Mouse (Mus musculus): ENCODE measurements around the gene Syde2. TPM values are rescaled to one million over a fixed set of nuclear protein-coding genes. Genes with fewer than 3 reads are reported as not detected.
"Not testable (repeated sequence)": the region's sequence is repeated elsewhere in the genome, so short reads cannot be mapped to it uniquely, and the experiment has no call there.

Syde2 gene
- polyA plus RNA-seq, 1 experiment from 2014 or later, result 0.68 TPM

DNA sequence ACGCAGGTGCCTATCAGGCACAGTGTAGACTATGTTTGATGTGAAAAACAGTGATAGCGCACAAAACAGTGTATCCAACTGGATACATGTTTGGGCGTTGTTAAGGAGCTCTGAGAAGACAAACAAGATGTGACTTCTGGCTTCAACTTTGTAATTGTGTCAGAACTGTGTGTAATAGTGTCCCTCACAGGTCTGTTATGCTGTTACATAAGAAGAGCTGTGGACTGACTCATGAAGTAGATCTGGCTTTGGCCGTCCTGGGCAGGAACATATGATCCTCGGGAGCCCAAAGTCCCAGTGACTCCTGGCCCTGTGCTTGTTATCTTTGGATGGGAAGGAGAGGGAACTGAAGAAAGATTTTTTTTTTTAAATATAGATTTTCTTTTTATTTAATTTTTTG lies 7.8 kb downstream of the Syde2 start:
- Histone ChIP-seq H3K27ac (ENCODE audit: low read length) (no peak overlapping the region), H3K4me3 (ENCODE audit: low read depth, low read length) (no peak overlapping the region), H3K9me3 (replicated peaks; ENCODE audit: control insufficient read depth, low read length, poor library complexity, severe bottlenecking) (no peaks in the 10 kb centered on the region), H3K9ac (ENCODE audit: low read depth, low read length) (no peak overlapping the region), H3K4me2 (ENCODE audit: low read length) (no peak overlapping the region), H3K4me1 (ENCODE audit: control insufficient read depth, insufficient read depth, low read length) (no peaks in the 10 kb centered on the region), H3K27me3 (ENCODE audit: control insufficient read depth, insufficient read depth, low read depth, low read length) (no peaks in the 10 kb centered on the region), H3K36me3 (ENCODE audit: control insufficient read depth, insufficient read depth, low read length) (0 out of 2 replicates have a peak, but pooled peaks cover 5% of the 10 kb centered on the region)
- ATAC-seq, result no peak
- 93% methylated on average over 5 of the region's 5 CpGs for WGBS

- not testable (repeated sequence) for H3K9ac ChIP-seq (ENCODE audit: low read depth, low read length); H3K9me3 ChIP-seq (replicated peaks; ENCODE audit: control insufficient read depth, low read length, poor library complexity, severe bottlenecking); H3K36me3 ChIP-seq (ENCODE audit: control insufficient read depth, insufficient read depth, low read length); H3K27ac ChIP-seq (ENCODE audit: low read length); H3K4me2 ChIP-seq (ENCODE audit: low read length); H3K4me3 ChIP-seq (ENCODE audit: low read depth, low read length); H3K27me3 ChIP-seq (ENCODE audit: control insufficient read depth, insufficient read depth, low read depth, low read length); H3K4me1 ChIP-seq (ENCODE audit: control insufficient read depth, insufficient read depth, low read length); ATAC-seq
- 81% methylated on average over 4 of the region's 5 CpGs for WGBS
These were observed 8.9 kb downstream of the Syde2 start for GRCm38 (mm10) chr3:145996539-145996938.

DNA sequence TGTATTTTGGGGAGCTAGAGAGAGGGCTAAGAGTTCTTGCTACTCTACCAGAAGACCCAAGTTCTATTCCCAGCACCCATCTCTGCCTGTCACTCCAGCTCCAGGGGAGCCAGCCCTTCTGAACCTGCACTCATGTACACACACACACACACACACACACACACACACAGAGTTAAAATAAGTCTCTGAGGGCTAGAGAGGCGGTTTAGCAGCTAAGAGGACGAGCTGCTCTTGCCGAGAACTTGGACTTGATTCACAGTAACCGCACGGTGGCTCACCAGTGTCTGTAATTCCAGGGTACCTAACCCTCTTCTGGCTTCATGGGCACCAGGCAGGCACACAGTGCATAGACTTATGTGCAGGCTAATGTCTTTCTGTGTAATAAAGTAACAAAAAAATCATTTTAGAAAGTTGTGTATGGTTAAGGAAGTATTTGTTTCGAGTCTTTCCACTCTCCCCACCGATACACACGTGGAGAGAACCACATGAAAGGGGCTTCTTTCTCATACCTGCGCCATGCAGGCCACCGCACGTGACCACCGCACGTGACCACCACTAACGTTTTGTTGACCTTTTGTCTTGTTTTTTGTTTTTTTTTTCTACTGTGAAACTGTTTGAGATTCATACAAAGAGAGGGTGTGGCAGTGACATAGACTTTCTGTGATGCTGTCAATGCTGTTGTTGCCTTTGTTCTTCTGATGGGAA lies 16.8 kb downstream of the Syde2 start:
- ATAC-seq, result no peak
- no peaks in the 10 kb centered on the region for H3K9me3 ChIP-seq (replicated peaks; ENCODE audit: control insufficient read depth, low read length, poor library complexity, severe bottlenecking)
- WGBS, result 95% methylated on average over 14 of the region's 14 CpGs
- no peak overlapping the region for H3K9ac ChIP-seq (ENCODE audit: low read depth, low read length)
- no peaks in the 10 kb centered on the region for H3K27me3 ChIP-seq (ENCODE audit: control insufficient read depth, insufficient read depth, low read depth, low read length)
- no peak overlapping the region for H3K27ac ChIP-seq (ENCODE audit: low read length)
- no peak overlapping the region for H3K4me2 ChIP-seq (ENCODE audit: low read length)
- no peaks in the 10 kb centered on the region for H3K4me1 ChIP-seq (ENCODE audit: control insufficient read depth, insufficient read depth, low read length)
- no peak overlapping the region for H3K4me3 ChIP-seq (ENCODE audit: low read depth, low read length)
- peaks cover 6% of the 10 kb centered on the region for H3K36me3 ChIP-seq (ENCODE audit: control insufficient read depth, insufficient read depth, low read length)

GRCm38 (mm10) chr3:146007872-146008271 lies 20.2 kb downstream of the Syde2 start:
- Histone ChIP-seq H3K4me3 (ENCODE audit: low read depth, low read length) (no peak overlapping the region), H3K9me3 (replicated peaks; ENCODE audit: control insufficient read depth, low read length, poor library complexity, severe bottlenecking) (no peaks in the 10 kb centered on the region), H3K36me3 (ENCODE audit: control insufficient read depth, insufficient read depth, low read length) (no peaks in the 10 kb centered on the region), H3K9ac (ENCODE audit: low read depth, low read length) (no peak overlapping the region), H3K27me3 (ENCODE audit: control insufficient read depth, insufficient read depth, low read depth, low read length) (no peaks in the 10 kb centered on the region), H3K4me2 (ENCODE audit: low read length) (no peak overlapping the region), H3K4me1 (ENCODE audit: control insufficient read depth, insufficient read depth, low read length) (no peaks in the 10 kb centered on the region), H3K27ac (ENCODE audit: low read length) (no peak overlapping the region)
- ATAC-seq, result no peak
- WGBS, result 89% methylated on average over 6 of the region's 6 CpGs

DNA sequence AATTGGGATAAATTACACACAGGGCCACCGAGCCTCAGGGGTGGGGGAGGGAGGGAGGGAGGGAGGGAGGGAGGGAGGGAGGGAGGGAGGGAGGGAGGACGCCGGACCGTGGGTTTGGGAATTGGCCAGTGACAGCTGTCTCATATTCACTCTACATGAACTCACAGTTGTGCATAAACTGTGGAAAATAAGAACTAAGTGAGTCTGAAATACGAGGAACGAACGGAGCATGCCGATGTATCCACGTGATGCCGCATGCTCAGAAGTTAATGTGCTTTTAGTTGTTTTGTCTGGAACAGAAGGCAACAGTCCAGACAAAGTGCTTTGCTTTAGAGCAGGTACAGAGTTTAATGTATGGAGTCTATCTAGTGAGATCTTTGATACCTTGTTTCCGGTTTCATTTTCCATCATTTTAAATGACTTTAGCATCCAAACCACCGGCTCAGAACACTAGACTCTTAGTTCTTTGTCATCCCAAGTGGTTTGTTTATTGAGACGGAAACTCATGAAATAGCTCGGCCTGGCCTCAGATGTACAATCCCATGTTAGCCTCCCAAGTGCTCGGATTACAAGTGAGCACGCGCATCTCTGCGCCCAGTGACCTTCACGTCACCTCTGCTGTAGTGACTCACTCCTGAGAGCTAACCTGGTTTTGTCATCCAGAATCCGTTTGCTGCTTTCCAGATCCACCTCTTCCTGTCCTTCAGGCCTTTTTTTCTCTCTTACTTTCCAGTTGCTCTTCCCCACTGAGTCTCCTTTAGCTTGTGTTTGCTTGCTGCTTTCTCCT lies 22.4 kb downstream of the Syde2 start:
- no peaks in the 10 kb centered on the region for H3K9me3 ChIP-seq (replicated peaks; ENCODE audit: control insufficient read depth, low read length, poor library complexity, severe bottlenecking)
- H3K4me1 ChIP-seq (ENCODE audit: control insufficient read depth, insufficient read depth, low read length), result no peaks in the 10 kb centered on the region
- no peak overlapping the region for H3K27ac ChIP-seq (ENCODE audit: low read length)
- no peak overlapping the region for H3K4me2 ChIP-seq (ENCODE audit: low read length)
- H3K4me3 ChIP-seq (ENCODE audit: low read depth, low read length), result no peak overlapping the region
- no peaks in the 10 kb centered on the region for H3K36me3 ChIP-seq (ENCODE audit: control insufficient read depth, insufficient read depth, low read length)
- 72% methylated on average over 19 of the region's 20 CpGs for WGBS
- no peak for ATAC-seq
- no peaks in the 10 kb centered on the region for H3K27me3 ChIP-seq (ENCODE audit: control insufficient read depth, insufficient read depth, low read depth, low read length)
- no peak overlapping the region for H3K9ac ChIP-seq (ENCODE audit: low read depth, low read length)

DNA sequence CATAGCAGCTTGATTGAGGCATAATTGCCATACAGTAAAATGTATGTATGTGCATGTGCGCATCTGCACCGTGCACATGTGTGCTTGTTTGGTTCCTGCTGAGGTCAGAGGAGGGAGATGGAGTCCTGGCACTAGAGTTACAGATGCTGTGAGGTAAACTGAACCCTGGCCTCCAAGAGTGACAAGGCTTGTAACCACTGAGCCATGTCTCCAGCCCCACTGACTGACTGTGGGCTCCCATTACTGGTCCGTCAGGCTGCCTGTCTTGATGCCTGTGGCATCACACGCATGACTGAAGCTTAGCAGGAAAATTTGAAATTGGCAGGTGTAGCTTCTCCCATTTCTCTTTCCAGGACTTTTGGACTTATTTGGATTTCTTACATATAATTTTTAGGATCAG lies 23.1 kb downstream of the Syde2 start:
- no peaks in the 10 kb centered on the region for H3K9me3 ChIP-seq (replicated peaks; ENCODE audit: control insufficient read depth, low read length, poor library complexity, severe bottlenecking)
- WGBS, result 86% methylated on average over 4 of the region's 4 CpGs

DNA sequence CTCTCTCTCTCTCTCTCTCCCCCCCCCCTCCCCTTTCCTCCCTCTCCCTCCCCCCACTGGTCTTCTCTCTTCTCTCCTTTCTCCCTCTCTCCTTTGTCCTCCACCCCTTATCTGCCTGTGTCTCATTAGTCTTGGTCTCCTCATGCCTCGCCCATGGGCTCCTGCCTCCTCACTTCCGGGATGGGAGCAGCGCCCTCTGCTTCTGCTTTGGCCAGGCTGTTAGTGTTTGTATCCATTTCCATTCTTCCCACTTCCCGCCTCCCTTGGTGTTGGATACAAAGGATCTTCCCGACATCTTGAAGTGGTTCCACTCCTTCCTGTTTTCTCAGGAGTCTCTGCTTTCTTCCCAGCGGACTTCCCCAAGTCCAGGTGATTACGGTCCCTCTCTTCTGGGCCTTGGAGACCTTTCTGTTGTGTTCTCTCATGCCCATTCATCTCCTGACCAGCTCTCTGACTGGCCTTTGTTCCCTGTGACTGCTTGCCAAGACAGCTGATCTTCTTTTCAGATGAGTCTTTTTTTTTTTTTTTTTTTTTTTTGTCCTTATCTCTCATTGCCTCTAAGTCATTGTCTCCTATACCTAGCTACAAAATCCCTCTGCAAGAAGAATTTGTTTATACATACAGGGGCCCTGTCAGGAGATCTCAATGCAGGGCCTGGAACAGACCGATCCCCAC lies 24.0 kb downstream of the Syde2 start:
- Histone ChIP-seq H3K9me3 (replicated peaks; ENCODE audit: control insufficient read depth, low read length, poor library complexity, severe bottlenecking) (no peaks in the 10 kb centered on the region), H3K4me3 (ENCODE audit: low read depth, low read length) (no peak overlapping the region), H3K4me1 (ENCODE audit: control insufficient read depth, insufficient read depth, low read length) (no peaks in the 10 kb centered on the region), H3K27me3 (ENCODE audit: control insufficient read depth, insufficient read depth, low read depth, low read length) (no peaks in the 10 kb centered on the region), H3K36me3 (ENCODE audit: control insufficient read depth, insufficient read depth, low read length) (no peaks in the 10 kb centered on the region), H3K27ac (ENCODE audit: low read length) (no peak overlapping the region), H3K4me2 (ENCODE audit: low read length) (no peak overlapping the region), H3K9ac (ENCODE audit: low read depth, low read length) (no peak overlapping the region)
- 65% methylated on average over 8 of the region's 8 CpGs for WGBS
- no peak for ATAC-seq

More for the DNA sequence above, 23.1 kb downstream of the Syde2 start:
- no peak overlapping the region for H3K4me2 ChIP-seq (ENCODE audit: low read length)
- H3K4me3 ChIP-seq (ENCODE audit: low read depth, low read length), result no peak overlapping the region
- H3K9ac ChIP-seq (ENCODE audit: low read depth, low read length), result no peak overlapping the region
- H3K4me1 ChIP-seq (ENCODE audit: control insufficient read depth, insufficient read depth, low read length), result no peaks in the 10 kb centered on the region
- no peaks in the 10 kb centered on the region for H3K27me3 ChIP-seq (ENCODE audit: control insufficient read depth, insufficient read depth, low read depth, low read length)
- no peak overlapping the region for H3K27ac ChIP-seq (ENCODE audit: low read length)
- H3K36me3 ChIP-seq (ENCODE audit: control insufficient read depth, insufficient read depth, low read length), result no peaks in the 10 kb centered on the region
- ATAC-seq, result no peak

DNA sequence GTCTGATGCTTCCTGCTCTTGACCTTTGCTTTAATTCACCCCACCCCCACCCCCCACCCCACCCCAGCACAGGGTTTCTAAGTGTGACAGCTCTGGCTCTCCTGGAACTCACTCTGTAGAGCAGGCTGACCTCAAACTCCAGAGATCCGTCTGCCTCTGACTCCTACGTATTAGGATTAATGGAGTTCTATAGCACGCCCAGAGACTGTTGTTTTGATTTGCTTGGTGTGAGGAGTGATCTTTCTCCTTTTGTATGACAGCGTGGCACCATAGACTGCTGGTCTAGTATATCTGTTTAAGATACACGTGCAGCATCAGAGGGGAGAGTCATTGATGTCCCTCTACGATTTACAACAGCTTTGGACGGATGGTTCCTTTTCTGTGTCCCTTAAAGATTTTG lies 25.8 kb downstream of the Syde2 start:
- Histone ChIP-seq H3K36me3 (ENCODE audit: control insufficient read depth, insufficient read depth, low read length) (no peaks in the 10 kb centered on the region), H3K27me3 (ENCODE audit: control insufficient read depth, insufficient read depth, low read depth, low read length) (no peaks in the 10 kb centered on the region), H3K4me1 (ENCODE audit: control insufficient read depth, insufficient read depth, low read length) (no peaks in the 10 kb centered on the region), H3K4me3 (ENCODE audit: low read depth, low read length) (no peak overlapping the region), H3K4me2 (ENCODE audit: low read length) (no peak overlapping the region), H3K27ac (ENCODE audit: low read length) (no peak overlapping the region), H3K9me3 (replicated peaks; ENCODE audit: control insufficient read depth, low read length, poor library complexity, severe bottlenecking) (no peaks in the 10 kb centered on the region), H3K9ac (ENCODE audit: low read depth, low read length) (no peak overlapping the region)
- no peak for ATAC-seq
- WGBS, result 93% methylated on average over 7 of the region's 7 CpGs

DNA sequence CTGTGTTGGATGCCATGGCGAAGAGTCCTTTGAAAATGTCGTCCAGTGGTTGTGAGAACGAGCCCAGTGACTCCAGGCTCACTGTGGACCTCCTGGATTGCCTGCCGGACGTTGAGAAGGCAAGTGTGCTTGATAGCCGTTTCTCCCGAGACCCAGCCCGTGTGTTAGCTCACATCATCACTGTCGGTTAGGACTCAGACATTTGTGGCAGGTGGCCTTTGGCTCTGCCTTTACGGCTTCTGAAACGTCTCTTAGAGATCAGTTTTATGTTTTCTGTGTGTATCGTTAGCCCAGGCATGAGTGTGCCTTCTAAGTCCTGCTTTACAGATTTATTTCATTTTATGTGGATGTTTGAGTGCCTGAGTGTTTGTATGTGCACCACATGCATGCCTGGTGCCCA lies 26.7 kb downstream of the Syde2 start:
- Histone ChIP-seq H3K9me3 (replicated peaks; ENCODE audit: control insufficient read depth, low read length, poor library complexity, severe bottlenecking) (no peaks in the 10 kb centered on the region), H3K4me2 (ENCODE audit: low read length) (no peak overlapping the region), H3K4me3 (ENCODE audit: low read depth, low read length) (no peak overlapping the region), H3K27ac (ENCODE audit: low read length) (no peak overlapping the region), H3K36me3 (ENCODE audit: control insufficient read depth, insufficient read depth, low read length) (no peaks in the 10 kb centered on the region), H3K27me3 (ENCODE audit: control insufficient read depth, insufficient read depth, low read depth, low read length) (no peaks in the 10 kb centered on the region), H3K9ac (ENCODE audit: low read depth, low read length) (no peak overlapping the region), H3K4me1 (ENCODE audit: control insufficient read depth, insufficient read depth, low read length) (no peaks in the 10 kb centered on the region)
- WGBS, result 95% methylated on average over 12 of the region's 12 CpGs
- no peak for ATAC-seq
